Mouse (Mus musculus) limb, embryonic 12.5 days (tissue): ENCODE measurements around the gene Tekt1. TPM values are rescaled to one million over a fixed set of nuclear protein-coding genes. Genes with fewer than 3 reads are reported as not detected.
A peak's percentile ranks its signal among the peaks of the same experiment; 100 is the strongest.
"Not testable (repeated sequence)": the region's sequence is repeated elsewhere in the genome, so short reads cannot be mapped to it uniquely, and the experiment has no call there.

Experiments
- ATAC-seq: fragments of 200-750 bp; cut with Nextera tagmentation; 2 replicates; pipeline ENCODE4 v1.8.0; 2017; ENCODE audit warnings: low read depth, moderate TSS enrichment; ENCODE audit not compliant: insufficient number of reproducible peaks, insufficient read depth, low FRiP score, low TSS enrichment
- H3K27ac ChIP-seq: fragments of 300-500 bp; sonication (generic); 2 replicates; pipeline ENCODE4 v1.5.1; 2016; ENCODE audit warnings: mild to moderate bottlenecking, moderate library complexity
- H3K27me3 ChIP-seq: fragments of 300-500 bp; sonication (generic); 2 replicates; pipeline ENCODE4 v1.6.1; 2016; ENCODE audit warnings: mild to moderate bottlenecking, moderate library complexity
- H3K36me3 ChIP-seq: fragments of 300-500 bp; sonication (generic); 2 replicates; pipeline ENCODE4 v1.6.1; 2016; ENCODE audit warnings: mild to moderate bottlenecking, moderate library complexity
- H3K4me1 ChIP-seq: fragments of 300-500 bp; sonication (generic); replicated peaks from 2 replicates; pipeline ENCODE4 v1.6.1; 2016
- H3K4me2 ChIP-seq: fragments of 300-500 bp; sonication (generic); 2 replicates; pipeline ENCODE4 v1.6.1; 2016; ENCODE audit warnings: mild to moderate bottlenecking, moderate library complexity
- H3K4me3 ChIP-seq: fragments of 300-500 bp; sonication (generic); replicated peaks from 2 replicates; pipeline ENCODE4 v1.5.1; 2016; ENCODE audit warnings: mild to moderate bottlenecking
- H3K9ac ChIP-seq: fragments of 300-500 bp; sonication (generic); replicated peaks from 2 replicates; pipeline ENCODE4 v1.6.1; 2016; ENCODE audit warnings: mild to moderate bottlenecking, moderate library complexity
- H3K9me3 ChIP-seq: fragments of 300-500 bp; sonication (generic); 2 replicates; pipeline ENCODE4 v1.6.1; 2016; ENCODE audit warnings: mild to moderate bottlenecking, moderate library complexity
- WGBS: fragments of 180-500 bp; shearing (Covaris S2); methylation state at CpG from one replicate; pipeline ENCODE4 v1.1.7; 2016; 5-methylcytosine and 5-hydroxymethylcytosine counted together
- polyA plus RNA-seq: library from polyadenylated mRNA; unstranded; fragments of >200 nt; fragmentation: Nextera tagmentation; extraction: Ambion mirVana; gene quantifications from 2 replicates; pipeline ENCODE4 v1.2.1, GENCODE M21; 2016

The Tekt1 gene
- polyA plus RNA-seq, 1 experiment from 2014 or later: 6.0 TPM

GRCm38 (mm10) chr11:72361385-72362346 lies 576 bp downstream of the Tekt1 start:
- Histone ChIP-seq H3K9me3 (no peaks in the 10 kb centered on the region), H3K27me3 (no peaks in the 10 kb centered on the region), H3K36me3 (no peaks in the 10 kb centered on the region), H3K27ac (peak overlapping the region; percentile 66; the same call in 1 of the 2 replicates), H3K4me1 (0 out of 2 replicates have a peak, but pooled peaks cover 3% of the 10 kb centered on the region), H3K9ac (peak overlapping the region; percentile 69), H3K4me3 (peak overlapping the region; percentile 44), H3K4me2 (peak overlapping the region; percentile 75)
- peak; percentile 83 for ATAC-seq
- 9% methylated on average over 42 of the region's 42 CpGs for WGBS

GRCm38 (mm10) chr11:72354971-72355728 lies 7.1 kb downstream of the Tekt1 start:
- Histone ChIP-seq H3K9ac (no peak overlapping the region; the same call in 1 of the 2 replicates), H3K4me2 (peak overlapping the region; percentile 35), H3K4me1 (peaks cover 4% of the 10 kb centered on the region), H3K4me3 (0 out of 2 replicates have a peak overlapping the region, but pooled peaks have one; percentile 1), H3K27ac (no peak overlapping the region), H3K36me3 (no peaks in the 10 kb centered on the region), H3K9me3 (peaks cover 3% of the 10 kb centered on the region; the same call in 1 of the 2 replicates), H3K27me3 (no peaks in the 10 kb centered on the region)
- WGBS: 23% methylated on average over 20 of the region's 20 CpGs
- ATAC-seq: 0 out of 2 replicates have a peak, but pooled peaks have one; percentile 34

- Histone ChIP-seq H3K27ac (no peak overlapping the region), H3K27me3 (no peaks in the 10 kb centered on the region), H3K4me1 (peaks cover 13% of the 10 kb centered on the region), H3K36me3 (no peaks in the 10 kb centered on the region), H3K4me3 (no peak overlapping the region), H3K4me2 (no peak overlapping the region), H3K9me3 (peaks cover 3% of the 10 kb centered on the region; the same call in 1 of the 2 replicates), H3K9ac (no peak overlapping the region)
- no peak for ATAC-seq
- WGBS: 89% methylated on average over 3 of the region's 3 CpGs
Measured at GRCm38 (mm10) chr11:72353186-72353585, 9.1 kb downstream of the Tekt1 start.

- no peak overlapping the region for H3K4me3 ChIP-seq
- H3K9me3 ChIP-seq: peaks cover 3% of the 10 kb centered on the region; the same call in 1 of the 2 replicates
- H3K27ac ChIP-seq: no peak overlapping the region
- H3K4me1 ChIP-seq: peaks cover 13% of the 10 kb centered on the region
- no peak overlapping the region for H3K4me2 ChIP-seq
- no peaks in the 10 kb centered on the region for H3K36me3 ChIP-seq
- H3K27me3 ChIP-seq: no peaks in the 10 kb centered on the region
- WGBS: 66% methylated on average over 1 of the region's 1 CpGs
- H3K9ac ChIP-seq: no peak overlapping the region
- no peak for ATAC-seq
Measured at GRCm38 (mm10) chr11:72352272-72352671, 10.0 kb downstream of the Tekt1 start.

- H3K4me1 ChIP-seq: peaks cover 8% of the 10 kb centered on the region; the same call in 1 of the 2 replicates
- H3K27me3 ChIP-seq: no peaks in the 10 kb centered on the region
- H3K9me3 ChIP-seq: peaks cover 3% of the 10 kb centered on the region; the same call in 1 of the 2 replicates
- H3K36me3 ChIP-seq: no peaks in the 10 kb centered on the region
- 53% methylated on average over 4 of the region's 4 CpGs for WGBS
- H3K27ac ChIP-seq: no peak overlapping the region
- no peak overlapping the region for H3K4me3 ChIP-seq
- no peak overlapping the region for H3K9ac ChIP-seq
- ATAC-seq: no peak
- no peak overlapping the region for H3K4me2 ChIP-seq
Measured at GRCm38 (mm10) chr11:72349652-72350051, 12.6 kb downstream of the Tekt1 start.

GRCm38 (mm10) chr11:72349016-72349415 lies 13.2 kb downstream of the Tekt1 start:
- peaks cover 8% of the 10 kb centered on the region; the same call in 1 of the 2 replicates for H3K4me1 ChIP-seq
- H3K9ac ChIP-seq: no peak overlapping the region
- no peak overlapping the region for H3K27ac ChIP-seq
- WGBS: 41% methylated on average over 8 of the region's 8 CpGs
- no peaks in the 10 kb centered on the region for H3K36me3 ChIP-seq
- no peak overlapping the region for H3K4me3 ChIP-seq
- no peaks in the 10 kb centered on the region for H3K27me3 ChIP-seq
- peaks cover 3% of the 10 kb centered on the region; the same call in 1 of the 2 replicates for H3K9me3 ChIP-seq
- no peak overlapping the region; the same call in 1 of the 2 replicates for H3K4me2 ChIP-seq
- ATAC-seq: no peak

GRCm38 (mm10) chr11:72348563-72348962 lies 13.7 kb downstream of the Tekt1 start:
- peaks cover 3% of the 10 kb centered on the region; the same call in 1 of the 2 replicates for H3K9me3 ChIP-seq
- H3K4me2 ChIP-seq: no peak overlapping the region
- WGBS: 40% methylated on average over 10 of the region's 10 CpGs

GRCm38 (mm10) chr11:72344486-72344885 lies 17.8 kb downstream of the Tekt1 start:
- Histone ChIP-seq H3K4me3 (no peak overlapping the region), H3K4me2 (no peak overlapping the region), H3K9me3 (no peaks in the 10 kb centered on the region), H3K9ac (no peak overlapping the region), H3K36me3 (no peaks in the 10 kb centered on the region), H3K27ac (no peak overlapping the region), H3K4me1 (peaks cover 8% of the 10 kb centered on the region; the same call in 1 of the 2 replicates), H3K27me3 (no peaks in the 10 kb centered on the region)
- WGBS: 84% methylated on average over 11 of the region's 11 CpGs
- no peak for ATAC-seq

More at GRCm38 (mm10) chr11:72348563-72348962, 13.7 kb downstream of the Tekt1 start:
- Histone ChIP-seq H3K4me3 (no peak overlapping the region), H3K9ac (no peak overlapping the region), H3K4me1 (peaks cover 8% of the 10 kb centered on the region; the same call in 1 of the 2 replicates), H3K36me3 (no peaks in the 10 kb centered on the region), H3K27ac (no peak overlapping the region), H3K27me3 (no peaks in the 10 kb centered on the region)
- ATAC-seq: no peak

- no peak overlapping the region for H3K4me3 ChIP-seq
- H3K9ac ChIP-seq: no peak overlapping the region
- no peak overlapping the region for H3K4me2 ChIP-seq
- no peak for ATAC-seq
- no peaks in the 10 kb centered on the region for H3K9me3 ChIP-seq
- 24% methylated on average over 8 of the region's 8 CpGs for WGBS
- no peak overlapping the region for H3K27ac ChIP-seq
- H3K36me3 ChIP-seq: no peaks in the 10 kb centered on the region
- no peaks in the 10 kb centered on the region; the same call in 1 of the 2 replicates for H3K27me3 ChIP-seq
- peaks cover 6% of the 10 kb centered on the region; the same call in 1 of the 2 replicates for H3K4me1 ChIP-seq
Measured at GRCm38 (mm10) chr11:72343904-72344303, 18.3 kb downstream of the Tekt1 start.

GRCm38 (mm10) chr11:72343238-72343625 lies 19.0 kb downstream of the Tekt1 start:
- not testable (repeated sequence) for H3K36me3 ChIP-seq, H3K4me1 ChIP-seq, H3K4me3 ChIP-seq, H3K27me3 ChIP-seq, H3K9me3 ChIP-seq, ATAC-seq, H3K4me2 ChIP-seq, H3K27ac ChIP-seq, H3K9ac ChIP-seq
- WGBS: 85% methylated on average over 5 of the region's 5 CpGs
